Mouse (Mus musculus) forebrain, embryonic 11.5 days (tissue): ENCODE measurements around the gene Nemp1. TPM values are rescaled to one million over a fixed set of nuclear protein-coding genes. Genes with fewer than 3 reads are reported as not detected.

Experiments used
- ATAC-seq: fragments of 200-750 bp; cut with Nextera tagmentation; replicated peaks from 2 replicates; pipeline ENCODE4 v1.8.0; 2017; ENCODE audit warnings: moderate TSS enrichment; ENCODE audit not compliant: low FRiP score
- DNase-seq: peaks from one replicate; pipeline ENCODE4 v3.0.0-alpha.2; 2017; ENCODE audit warnings: low spot score
- H3K27ac ChIP-seq: fragments of 300-500 bp; sonication (generic); 2 replicates; pipeline ENCODE4 v1.5.1; 2014; ENCODE audit warnings: low read depth, low read length
- H3K27me3 ChIP-seq: fragments of 300-500 bp; sonication (generic); 2 replicates; pipeline ENCODE4 v1.6.1; 2014; ENCODE audit warnings: mild to moderate bottlenecking, low read length, mixed read lengths; ENCODE audit not compliant: control insufficient read depth, insufficient read depth
- H3K36me3 ChIP-seq: fragments of 300-500 bp; sonication (generic); 2 replicates; pipeline ENCODE4 v1.6.1; 2014; ENCODE audit warnings: mild to moderate bottlenecking, low read length, moderate library complexity, mixed read lengths; ENCODE audit not compliant: control insufficient read depth, insufficient read depth
- H3K4me1 ChIP-seq: fragments of 300-500 bp; sonication (generic); replicated peaks from 2 replicates; pipeline ENCODE4 v1.6.1; 2014; ENCODE audit warnings: low read length, mixed read lengths; ENCODE audit not compliant: control insufficient read depth, insufficient read depth
- H3K4me2 ChIP-seq: fragments of 300-500 bp; sonication (generic); 2 replicates; pipeline ENCODE4 v1.6.1; 2014; ENCODE audit warnings: low read depth, mild to moderate bottlenecking, low read length, moderate library complexity, mixed read lengths; ENCODE audit not compliant: severe bottlenecking
- H3K4me3 ChIP-seq: fragments of 300-500 bp; sonication (generic); 2 replicates; pipeline ENCODE4 v1.5.1; 2014; ENCODE audit warnings: low read depth, low read length
- H3K9ac ChIP-seq: fragments of 300-500 bp; sonication (generic); 2 replicates; pipeline ENCODE4 v1.6.1; 2014; ENCODE audit warnings: low read length
- H3K9me3 ChIP-seq: fragments of 300-500 bp; sonication (generic); 2 replicates; pipeline ENCODE4 v1.6.1; 2016; ENCODE audit warnings: low read length, mixed read lengths; ENCODE audit not compliant: control insufficient read depth
- WGBS: fragments of 180-500 bp; shearing (Covaris S2); extraction: QIAGEN DNeasy Blood & Tissue Kit; methylation state at CpG from one replicate; pipeline ENCODE4 v1.1.7; 2014; 5-methylcytosine and 5-hydroxymethylcytosine counted together
- polyA plus RNA-seq: library from polyadenylated mRNA; unstranded; fragments of >200 nt; fragmentation: Nextera tagmentation; extraction: Ambion mirVana; gene quantifications from 2 replicates; pipeline ENCODE4 v1.2.1, GENCODE M21; 2014

Gene Nemp1
- polyA plus RNA-seq, 1 experiment from 2014 or later = 12.0 TPM

DNA sequence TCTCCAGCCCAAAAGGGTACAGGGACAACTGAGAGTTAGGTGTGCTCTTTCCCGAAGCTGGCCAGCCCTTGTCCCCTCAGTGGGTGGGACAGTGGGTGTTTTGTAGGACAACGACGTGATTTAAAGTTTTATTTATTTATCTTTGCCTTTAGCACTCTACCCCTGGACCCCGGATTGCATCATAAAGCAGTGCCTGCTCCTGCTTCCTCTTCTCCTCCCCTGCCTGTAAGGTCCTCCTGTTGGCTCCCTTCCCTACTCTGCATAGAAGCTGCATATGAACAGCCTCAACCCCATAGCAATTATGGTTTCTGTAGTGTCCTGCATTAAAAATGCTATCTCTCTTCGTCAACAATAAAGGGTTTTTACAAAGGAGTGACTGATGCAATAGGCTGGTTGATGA lies 64.7 kb downstream of the Nemp1 start:
- WGBS = 45% methylated on average over 5 of the region's 5 CpGs
- peaks cover 17% of the 10 kb centered on the region for H3K27me3 ChIP-seq
- no peak for ATAC-seq
- no peak overlapping the region for H3K9ac ChIP-seq
- no peak overlapping the region for H3K4me3 ChIP-seq
- H3K27ac ChIP-seq = no peak overlapping the region
- no peaks in the 10 kb centered on the region for H3K36me3 ChIP-seq
- H3K4me2 ChIP-seq = no peak overlapping the region
- peaks cover 3% of the 10 kb centered on the region; the same call in 1 of the 2 replicates for H3K4me1 ChIP-seq
- DNase-seq = no peak
- no peaks in the 10 kb centered on the region for H3K9me3 ChIP-seq

DNA sequence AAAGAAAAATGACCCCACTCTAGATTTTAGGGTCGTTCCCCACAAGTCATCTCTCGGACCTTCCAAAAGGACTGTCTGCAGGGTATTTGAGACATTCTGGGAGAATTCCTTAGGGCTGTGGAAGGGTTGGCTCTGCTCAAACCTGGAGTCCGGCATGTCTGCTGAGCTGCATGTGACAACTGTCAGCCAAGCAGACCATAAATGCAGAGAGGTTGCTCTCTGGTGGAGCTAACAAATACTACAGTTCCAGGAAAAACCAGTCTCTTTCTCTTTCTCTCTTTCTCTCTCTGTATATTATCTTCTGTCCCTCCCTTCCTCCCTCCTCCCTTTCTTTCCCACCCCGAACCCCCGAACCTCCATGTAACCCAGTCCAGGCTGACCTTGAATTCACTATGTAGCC lies 67.7 kb downstream of the Nemp1 start:
- Histone ChIP-seq H3K4me1 (peaks cover 3% of the 10 kb centered on the region; the same call in 1 of the 2 replicates), H3K9ac (no peak overlapping the region), H3K4me3 (no peak overlapping the region), H3K9me3 (no peaks in the 10 kb centered on the region), H3K27me3 (peaks cover 4% of the 10 kb centered on the region; the same call in 1 of the 2 replicates), H3K36me3 (no peaks in the 10 kb centered on the region), H3K27ac (no peak overlapping the region), H3K4me2 (no peak overlapping the region)
- 57% methylated on average over 5 of the region's 5 CpGs for WGBS
- DNase-seq = no peak
- no peak for ATAC-seq

DNA sequence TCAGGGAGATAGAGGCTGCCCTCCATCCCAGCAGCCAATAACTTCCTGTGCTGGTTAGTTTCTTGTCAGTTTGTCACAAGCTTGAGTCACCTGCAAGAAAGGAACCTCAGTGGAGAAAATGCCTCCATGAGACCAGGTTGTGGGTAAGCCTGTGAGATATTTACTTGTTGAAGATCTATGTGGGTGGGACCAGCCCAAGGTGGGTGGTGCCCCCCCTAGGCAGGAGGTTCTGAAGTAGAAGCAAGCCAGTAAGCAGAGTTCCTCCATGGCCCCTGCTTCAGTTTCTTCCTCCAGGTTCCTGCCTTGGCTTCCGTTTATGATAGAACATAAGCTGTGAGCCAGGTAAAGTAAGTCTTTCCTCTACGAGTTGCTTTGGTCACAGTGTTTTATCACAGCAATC lies 69.6 kb downstream of the Nemp1 start:
- no peaks in the 10 kb centered on the region for H3K36me3 ChIP-seq

DNA sequence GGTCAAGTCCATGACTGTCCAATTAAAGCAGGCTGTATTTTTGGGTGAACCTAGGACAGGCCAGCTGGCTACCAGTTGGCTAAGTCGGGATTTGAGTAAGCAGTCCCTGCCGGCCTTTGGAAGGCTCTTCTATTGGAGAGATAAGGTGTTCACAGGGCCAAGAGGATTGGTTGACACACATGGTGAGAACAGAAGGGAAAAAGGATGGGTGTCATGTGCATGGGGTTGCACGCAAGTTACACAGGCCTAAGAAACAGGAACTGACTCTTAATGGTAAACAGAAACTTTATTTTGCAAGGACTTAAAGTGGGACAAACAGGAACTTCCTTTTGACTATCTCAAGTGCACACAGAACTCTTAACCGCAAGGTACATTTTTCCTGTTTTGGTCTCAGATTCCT lies 70.2 kb downstream of the Nemp1 start:
- Histone ChIP-seq H3K36me3 (peaks cover 2% of the 10 kb centered on the region; the same call in 1 of the 2 replicates), H3K27ac (no peak overlapping the region), H3K27me3 (peaks cover 2% of the 10 kb centered on the region; the same call in 1 of the 2 replicates), H3K9ac (no peak overlapping the region), H3K4me2 (no peak overlapping the region), H3K9me3 (no peaks in the 10 kb centered on the region), H3K4me1 (no peaks in the 10 kb centered on the region), H3K4me3 (no peak overlapping the region)
- ATAC-seq = no peak
- DNase-seq = no peak
- 82% methylated on average over 4 of the region's 4 CpGs for whole genome bisulfite sequencing

More for the DNA sequence above, 69.6 kb downstream of the Nemp1 start:
- ATAC-seq = no peak
- 76% methylated on average over 2 of the region's 2 CpGs for WGBS
- no peak overlapping the region for H3K4me3 ChIP-seq
- H3K27ac ChIP-seq = no peak overlapping the region
- no peaks in the 10 kb centered on the region for H3K9me3 ChIP-seq
- no peak overlapping the region for H3K4me2 ChIP-seq
- no peak for DNase-seq
- peaks cover 2% of the 10 kb centered on the region; the same call in 1 of the 2 replicates for H3K27me3 ChIP-seq
- H3K9ac ChIP-seq = no peak overlapping the region
- H3K4me1 ChIP-seq = no peaks in the 10 kb centered on the region; the same call in 1 of the 2 replicates

DNA sequence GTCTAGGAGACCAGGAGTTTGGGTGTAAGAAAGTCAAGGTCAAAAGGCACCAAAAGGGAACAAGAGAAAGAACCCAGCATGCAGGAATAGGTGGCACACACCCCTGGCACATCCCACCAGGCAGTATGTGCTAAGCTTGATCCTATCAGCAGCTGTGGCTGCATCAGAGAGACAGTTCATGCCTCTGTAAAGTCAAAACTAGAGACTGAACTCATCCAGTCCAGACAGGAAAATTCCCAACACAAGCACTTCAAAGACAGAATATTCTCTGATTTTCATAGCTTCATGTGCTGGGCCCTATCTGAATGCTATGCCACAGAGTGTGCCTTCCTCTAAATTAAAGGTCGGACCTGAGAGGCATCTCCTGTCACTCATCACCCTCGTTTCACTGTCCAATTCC lies 70.9 kb downstream of the Nemp1 start:
- Histone ChIP-seq H3K9ac (no peak overlapping the region), H3K9me3 (no peaks in the 10 kb centered on the region), H3K4me1 (no peaks in the 10 kb centered on the region), H3K36me3 (peaks cover 9% of the 10 kb centered on the region), H3K27ac (no peak overlapping the region), H3K4me3 (no peak overlapping the region), H3K27me3 (no peaks in the 10 kb centered on the region; the same call in 1 of the 2 replicates), H3K4me2 (no peak overlapping the region)
- DNase-seq (no peak), ATAC-seq (no peak)
- 22% methylated on average over 2 of the region's 2 CpGs for whole genome bisulfite sequencing

DNA sequence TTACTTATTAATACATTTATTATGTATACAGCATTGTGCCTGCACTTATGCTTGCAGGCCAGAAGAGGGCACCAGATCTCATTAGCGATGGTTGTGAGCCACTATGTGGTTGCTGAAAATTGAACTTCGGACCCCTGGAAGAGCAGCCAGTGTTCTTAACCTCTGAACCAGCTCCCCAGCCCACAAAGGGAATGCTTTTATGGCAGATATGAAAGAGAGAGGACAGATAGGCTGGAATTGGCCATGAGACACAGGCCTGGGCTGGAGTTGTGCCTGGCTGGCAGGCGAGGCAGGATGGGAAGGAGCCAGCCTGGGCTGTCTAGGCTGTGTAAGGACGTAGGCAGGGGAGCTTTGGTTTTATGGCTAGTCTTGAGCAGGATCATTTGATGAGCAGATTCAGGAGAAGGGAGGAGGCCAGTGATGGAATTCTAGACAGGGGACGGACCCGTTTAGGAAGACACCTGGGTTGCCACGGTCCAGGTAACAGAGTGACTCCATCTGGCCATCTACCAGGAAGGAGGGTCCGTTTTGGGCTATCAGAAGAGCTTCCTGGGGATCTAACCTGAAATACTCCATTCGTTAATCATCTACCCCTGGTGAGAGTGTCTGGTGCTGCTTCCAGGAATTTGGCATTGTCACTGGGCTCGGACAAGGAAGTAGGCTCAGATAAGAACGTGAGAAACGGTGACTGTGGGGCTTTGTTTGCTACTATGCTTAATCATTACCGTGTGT lies 71.6 kb downstream of the Nemp1 start:
- no peak overlapping the region for H3K9ac ChIP-seq
- no peaks in the 10 kb centered on the region for H3K9me3 ChIP-seq
- no peak for ATAC-seq
- no peaks in the 10 kb centered on the region for H3K27me3 ChIP-seq
- H3K27ac ChIP-seq = no peak overlapping the region
- 52% methylated on average over 13 of the region's 13 CpGs for WGBS
- H3K36me3 ChIP-seq = peaks cover 16% of the 10 kb centered on the region
- no peak overlapping the region for H3K4me3 ChIP-seq
- peak; percentile 68 for DNase-seq
- H3K4me1 ChIP-seq = no peaks in the 10 kb centered on the region
- no peak overlapping the region for H3K4me2 ChIP-seq

DNA sequence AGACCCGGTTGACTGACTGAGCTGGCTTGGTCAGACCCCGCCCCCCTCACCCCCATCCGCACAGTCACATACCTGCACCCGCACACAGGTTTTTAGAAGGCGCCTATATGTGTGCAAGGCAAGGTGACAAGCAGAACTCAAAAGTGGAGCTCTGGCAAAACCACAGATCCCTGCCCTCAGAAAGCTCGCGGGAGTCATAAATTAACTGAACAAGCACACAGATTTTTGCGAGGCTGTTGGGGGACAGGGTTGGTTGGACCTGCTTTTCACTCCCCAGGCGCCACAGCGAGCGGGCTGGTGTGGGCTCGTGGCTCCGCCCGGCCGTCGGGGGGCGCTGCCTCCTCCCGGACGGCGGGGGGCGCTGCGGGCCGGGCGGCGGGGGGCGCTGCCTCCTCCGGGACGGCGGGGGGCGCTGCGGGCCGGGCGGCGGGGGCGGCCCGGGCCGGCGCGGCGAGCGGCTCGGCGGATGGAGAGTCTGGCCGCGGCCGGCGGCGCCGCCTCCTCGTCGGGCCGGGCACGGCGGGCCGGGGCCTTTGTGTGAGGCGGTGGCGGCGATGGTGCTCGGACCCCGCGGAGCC lies 72.5 kb downstream of the Nemp1 start, which contains the start of gene Zbtb39:
Zbtb39 (plus strand) TSS at position 456 of the 578 bp plus-strand sequence.
- Histone ChIP-seq H3K4me3 (peak within 1 kb of the TSS; percentile 97), H3K27ac (peak within 1 kb of the TSS; percentile 58), H3K27me3 (no peaks in the 10 kb centered on the region), H3K36me3 (peaks cover 21% of the 10 kb centered on the region), H3K9me3 (no peaks in the 10 kb centered on the region), H3K9ac (peak within 1 kb of the TSS; percentile 94), H3K4me2 (peak within 1 kb of the TSS; percentile 71), H3K4me1 (no peaks in the 10 kb centered on the region)
- peak; percentile 84 for ATAC-seq
- 2% methylated on average over 47 of the region's 61 CpGs for WGBS
- peak; percentile 88 for DNase-seq

DNA sequence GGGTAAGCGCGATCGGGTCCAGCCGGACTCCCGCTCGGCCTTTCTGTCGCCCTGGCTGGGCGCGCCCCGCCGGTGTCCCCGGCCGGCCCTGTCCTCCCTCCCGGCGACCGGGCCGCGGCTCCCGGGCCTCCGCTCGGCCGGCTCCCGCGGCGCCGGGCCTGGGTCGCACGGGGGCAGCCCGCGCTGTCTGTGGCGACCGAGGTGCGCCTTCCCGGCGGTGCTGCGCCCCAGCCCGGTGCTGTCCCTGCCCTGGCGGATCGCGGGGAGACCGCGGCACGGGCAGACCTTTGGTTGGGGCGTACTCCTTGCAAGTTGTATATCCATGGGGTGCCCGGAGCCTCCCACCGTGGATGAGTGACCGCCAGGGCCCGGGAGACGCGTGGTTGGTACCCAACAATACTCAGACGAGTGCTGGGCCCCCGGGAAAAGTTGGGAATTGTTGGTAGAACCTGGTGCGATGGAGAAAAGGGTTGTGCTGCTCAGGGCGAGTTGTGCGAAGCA lies 73.0 kb downstream of the Nemp1 start:
- no peak; the same call in none of the 2 replicates for ATAC-seq
- under 1% methylated on average over 53 of the region's 55 CpGs for WGBS
- Histone ChIP-seq H3K4me2 (peak overlapping the region; percentile 71), H3K27ac (peak overlapping the region; percentile 58), H3K9me3 (no peaks in the 10 kb centered on the region), H3K4me1 (no peaks in the 10 kb centered on the region), H3K27me3 (no peaks in the 10 kb centered on the region), H3K9ac (peak overlapping the region; percentile 94), H3K36me3 (peaks cover 25% of the 10 kb centered on the region), H3K4me3 (peak overlapping the region; percentile 97)
- peak; percentile 79 for DNase-seq
